Mouse (Mus musculus) hindbrain, postnatal 0 days (tissue): Measurements from ENCODE around the gene Cldn34b2. TPM values are rescaled to one million over a fixed set of nuclear protein-coding genes. Genes with fewer than 3 reads are reported as not detected.
"Not testable (repeated sequence)": the region's sequence is repeated elsewhere in the genome, so short reads cannot be mapped to it uniquely, and the experiment has no call there.

Experiments
- ATAC-seq: fragments of 200-750 bp; cut with Nextera tagmentation; 2 replicates; pipeline ENCODE4 v1.8.0; 2017; ENCODE audit warnings: mild to moderate bottlenecking, moderate TSS enrichment, moderate library complexity
- DNase-seq: peaks from one replicate; pipeline ENCODE4 v3.0.0-alpha.2; 2015; ENCODE audit warnings: low spot score
- H3K27ac ChIP-seq: fragments of 300-500 bp; sonication (generic); 2 replicates; pipeline ENCODE4 v1.5.1; 2014; ENCODE audit warnings: mild to moderate bottlenecking
- H3K27me3 ChIP-seq: fragments of 300-500 bp; sonication (generic); 2 replicates; pipeline ENCODE4 v1.6.1; 2014; ENCODE audit warnings: low read length, mixed read lengths; ENCODE audit not compliant: insufficient read depth
- H3K36me3 ChIP-seq: fragments of 300-500 bp; sonication (generic); 2 replicates; pipeline ENCODE4 v1.6.1; 2014; ENCODE audit warnings: low read length, mixed read lengths; ENCODE audit not compliant: insufficient read depth
- H3K4me1 ChIP-seq: fragments of 300-500 bp; sonication (generic); 2 replicates; pipeline ENCODE4 v1.6.1; 2014; ENCODE audit warnings: antibody characterized with exemption, low read length, mixed read lengths; ENCODE audit not compliant: insufficient read depth
- H3K4me2 ChIP-seq: fragments of 300-500 bp; sonication (generic); 2 replicates; pipeline ENCODE4 v1.6.1; 2014; ENCODE audit warnings: low read depth, mild to moderate bottlenecking, low read length, moderate library complexity, mixed read lengths
- H3K4me3 ChIP-seq: fragments of 300-500 bp; sonication (generic); 2 replicates; pipeline ENCODE4 v1.5.1; 2014; ENCODE audit warnings: low read length
- H3K9ac ChIP-seq: fragments of 300-500 bp; sonication (generic); replicated peaks from 2 replicates; pipeline ENCODE4 v1.6.1; 2014; ENCODE audit warnings: mild to moderate bottlenecking, low read length, moderate library complexity, mixed read lengths
- H3K9me3 ChIP-seq: fragments of 300-500 bp; sonication (generic); 2 replicates; pipeline ENCODE4 v1.6.1; 2016; ENCODE audit warnings: low read length, mixed read lengths
- CTCF ChIP-seq: IDR thresholded peaks from 2 replicates; pipeline ENCODE4 v1.5.1; 2016; ENCODE audit warnings: antibody characterized with exemption, control low read depth, low read depth
- WGBS: fragments of 180-500 bp; shearing (Covaris S2); extraction: QIAGEN DNeasy Blood & Tissue Kit; methylation state at CpG from one replicate; pipeline ENCODE4 v1.1.7; 2014; 5-methylcytosine and 5-hydroxymethylcytosine counted together
- polyA plus RNA-seq: library from polyadenylated mRNA; unstranded; fragments of >200 nt; fragmentation: Nextera tagmentation; extraction: Ambion mirVana; gene quantifications from 2 replicates; pipeline ENCODE4 v1.2.1, GENCODE M21; 2015
- total RNA-seq: library from RNA; depleted of rRNA; stranded (reverse); fragments of >200 nt; gene quantifications from 2 replicates; pipeline ENCODE4 v1.2.3, GENCODE M21; 2014; rRNA removed

Cldn34b2 gene
- total RNA-seq: not detected in 2 replicates
- polyA plus RNA-seq: not detected in 2 replicates

- 79% methylated on average over 3 of the region's 3 CpGs for WGBS
- not testable (repeated sequence) for H3K36me3 ChIP-seq, DNase-seq, H3K4me3 ChIP-seq, ATAC-seq, H3K4me2 ChIP-seq, H3K9ac ChIP-seq, H3K4me1 ChIP-seq, H3K9me3 ChIP-seq, H3K27ac ChIP-seq, H3K27me3 ChIP-seq
Measured at GRCm38 (mm10) chrX:155128312-155128711, at the start of gene Cldn34b2. Gene Cldn34b2, minus strand, starts transcription at chrX:155128412.

GRCm38 (mm10) chrX:155177640-155178039 lies 49.4 kb upstream of the Cldn34b2 start:
- Histone ChIP-seq H3K36me3 (no peaks in the 10 kb centered on the region), H3K9me3 (no peaks in the 10 kb centered on the region), H3K27me3 (no peaks in the 10 kb centered on the region), H3K4me1 (no peaks in the 10 kb centered on the region), H3K9ac (no peak overlapping the region), H3K4me2 (no peak overlapping the region), H3K27ac (no peak overlapping the region), H3K4me3 (no peak overlapping the region)
- no peak for ATAC-seq
- DNase-seq: no peak
- TF ChIP-seq CTCF: no peak
- WGBS: 69% methylated on average over 2 of the region's 2 CpGs

DNA sequence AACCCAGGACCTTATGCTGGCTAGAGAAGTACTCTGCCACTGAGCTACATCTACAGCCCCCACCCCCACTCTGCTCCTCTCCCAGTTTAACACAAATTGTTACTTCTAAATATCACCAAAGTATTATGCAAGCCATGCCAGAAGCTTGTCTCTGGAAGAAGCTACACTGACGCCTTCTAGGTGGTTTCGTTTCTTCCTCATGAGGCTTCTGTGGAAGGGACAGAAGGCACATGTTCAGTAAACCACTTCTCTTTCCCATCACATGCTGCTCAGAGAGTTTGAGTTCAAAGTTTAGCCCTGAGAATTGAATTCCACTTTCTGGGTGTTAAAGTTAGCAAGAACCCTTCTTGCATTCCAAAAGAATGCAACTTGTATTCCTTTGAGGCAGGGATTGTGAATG lies 49.0 kb upstream of the Cldn34b2 start:
- DNase-seq (no peak), ATAC-seq (no peak)
- H3K27me3 ChIP-seq: no peaks in the 10 kb centered on the region
- no peak for TF ChIP-seq CTCF
- no peak overlapping the region for H3K4me3 ChIP-seq
- no peak overlapping the region for H3K9ac ChIP-seq
- no peak overlapping the region for H3K4me2 ChIP-seq
- H3K4me1 ChIP-seq: no peaks in the 10 kb centered on the region
- H3K27ac ChIP-seq: no peak overlapping the region
- H3K9me3 ChIP-seq: no peaks in the 10 kb centered on the region
- no peaks in the 10 kb centered on the region for H3K36me3 ChIP-seq
- 83% methylated on average over 2 of the region's 2 CpGs for WGBS

DNA sequence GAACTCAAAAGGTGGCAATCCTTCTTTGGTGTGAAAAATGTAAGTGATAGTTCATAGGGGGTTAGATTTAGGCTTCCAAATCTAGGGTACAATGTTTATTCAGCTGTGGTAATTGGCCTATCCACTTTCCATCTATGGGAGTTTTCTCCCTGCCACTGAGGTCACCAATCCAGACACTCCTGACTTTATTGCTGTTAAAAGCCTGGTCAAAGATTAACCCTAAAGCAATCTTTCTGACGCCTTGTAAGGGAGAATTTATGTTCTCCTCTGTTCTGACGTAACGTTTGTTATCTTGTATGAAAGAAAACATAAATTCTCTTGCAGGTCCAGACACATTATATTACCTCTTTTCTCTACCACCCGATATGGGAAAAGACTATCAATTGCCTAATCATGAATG lies 47.4 kb upstream of the Cldn34b2 start:
- no peak for DNase-seq
- H3K27ac ChIP-seq: no peak overlapping the region
- H3K4me1 ChIP-seq: no peaks in the 10 kb centered on the region
- ATAC-seq: no peak
- H3K4me2 ChIP-seq: no peak overlapping the region
- H3K27me3 ChIP-seq: no peaks in the 10 kb centered on the region
- no peaks in the 10 kb centered on the region for H3K9me3 ChIP-seq
- no peak overlapping the region for H3K4me3 ChIP-seq
- TF ChIP-seq CTCF: no peak
- no peak overlapping the region for H3K9ac ChIP-seq
- 79% methylated on average over 4 of the region's 4 CpGs for WGBS
- no peaks in the 10 kb centered on the region for H3K36me3 ChIP-seq

GRCm38 (mm10) chrX:155172310-155172709 lies 44.1 kb upstream of the Cldn34b2 start:
- H3K36me3 ChIP-seq: no peaks in the 10 kb centered on the region
- no peak overlapping the region for H3K4me2 ChIP-seq
- TF ChIP-seq CTCF: no peak
- DNase-seq: no peak
- H3K4me3 ChIP-seq: no peak overlapping the region
- H3K9ac ChIP-seq: no peak overlapping the region
- H3K4me1 ChIP-seq: no peaks in the 10 kb centered on the region
- no peaks in the 10 kb centered on the region for H3K9me3 ChIP-seq
- H3K27ac ChIP-seq: no peak overlapping the region
- ATAC-seq: no peak
- no peaks in the 10 kb centered on the region for H3K27me3 ChIP-seq

DNA sequence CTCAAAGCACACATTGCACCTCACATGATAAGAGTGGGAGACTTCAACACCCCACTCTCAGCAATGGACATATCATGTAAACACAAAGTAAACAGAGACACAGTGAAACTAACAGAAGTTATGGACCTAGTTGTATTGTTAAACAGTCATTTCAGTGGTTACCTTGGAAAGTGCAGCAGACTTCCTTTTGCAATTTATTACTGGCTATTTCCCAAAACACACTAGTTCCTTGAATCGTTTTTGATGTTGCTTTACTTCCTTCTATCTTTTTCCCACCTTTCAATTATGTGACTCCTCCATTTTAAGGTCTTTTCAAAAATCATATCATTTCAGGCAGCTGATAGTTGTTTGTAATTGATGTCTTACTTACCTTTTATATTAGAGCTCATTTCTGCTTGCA lies 43.5 kb upstream of the Cldn34b2 start:
- WGBS: 49% methylated on average over 1 of the region's 1 CpGs

DNA sequence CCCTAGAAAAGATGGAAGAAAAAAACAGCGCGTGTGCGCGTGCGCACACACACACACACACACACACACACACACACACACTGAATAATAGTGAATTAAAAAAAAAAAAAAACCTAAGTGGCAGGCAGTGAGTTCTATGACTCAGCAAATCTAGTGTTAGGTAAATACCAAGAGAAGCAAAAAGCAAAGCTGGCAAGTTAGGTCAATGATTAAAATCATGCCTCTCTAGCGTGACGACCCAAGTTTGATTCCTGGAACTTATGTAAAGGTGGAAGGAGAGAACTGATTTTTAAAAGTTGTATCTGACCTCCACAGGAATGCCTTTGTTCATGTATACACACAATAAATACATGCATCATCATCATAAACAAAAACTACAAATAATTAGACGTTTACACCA lies 41.7 kb upstream of the Cldn34b2 start:
- H3K9ac ChIP-seq: no peak overlapping the region
- no peaks in the 10 kb centered on the region for H3K4me1 ChIP-seq
- H3K4me3 ChIP-seq: no peak overlapping the region
- H3K27me3 ChIP-seq: no peaks in the 10 kb centered on the region
- WGBS: 92% methylated on average over 8 of the region's 8 CpGs
- no peak for ATAC-seq
- no peak for DNase-seq
- H3K4me2 ChIP-seq: no peak overlapping the region
- H3K9me3 ChIP-seq: no peaks in the 10 kb centered on the region
- H3K36me3 ChIP-seq: no peaks in the 10 kb centered on the region
- no peak for TF ChIP-seq CTCF
- no peak overlapping the region for H3K27ac ChIP-seq

More for the DNA sequence above, 43.5 kb upstream of the Cldn34b2 start:
- Histone ChIP-seq H3K9me3 (no peaks in the 10 kb centered on the region), H3K4me3 (no peak overlapping the region), H3K4me2 (no peak overlapping the region), H3K27ac (no peak overlapping the region), H3K4me1 (no peaks in the 10 kb centered on the region), H3K27me3 (no peaks in the 10 kb centered on the region), H3K36me3 (no peaks in the 10 kb centered on the region), H3K9ac (no peak overlapping the region)
- ATAC-seq (no peak), DNase-seq (no peak)
- no peak for TF ChIP-seq CTCF

DNA sequence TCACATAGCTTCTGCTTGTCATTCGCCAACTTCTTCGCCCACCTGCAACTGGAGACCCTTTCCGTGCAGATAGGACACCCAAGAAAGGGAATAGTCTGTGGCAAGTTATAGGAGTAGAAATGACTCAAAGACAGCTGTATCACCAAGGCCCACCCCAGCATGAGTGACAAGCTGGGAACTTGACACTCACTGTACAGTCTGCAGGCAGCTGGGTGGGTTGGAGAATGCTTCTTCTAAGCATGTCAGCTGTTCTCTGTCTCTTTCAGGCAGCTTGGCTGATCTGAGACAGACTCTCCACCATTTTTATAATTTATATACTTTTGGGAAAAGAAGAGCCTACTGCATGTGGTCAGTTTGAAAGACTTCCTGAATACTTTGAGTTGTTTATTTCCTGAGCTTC lies 39.5 kb upstream of the Cldn34b2 start:
- no peak for DNase-seq
- Histone ChIP-seq H3K36me3 (no peaks in the 10 kb centered on the region), H3K4me3 (no peak overlapping the region), H3K27me3 (no peaks in the 10 kb centered on the region), H3K4me1 (no peaks in the 10 kb centered on the region), H3K4me2 (no peak overlapping the region), H3K9me3 (no peaks in the 10 kb centered on the region), H3K9ac (no peak overlapping the region), H3K27ac (no peak overlapping the region)
- 94% methylated on average over 3 of the region's 3 CpGs for WGBS
- TF ChIP-seq CTCF: no peak
- no peak for ATAC-seq
